Mouse (Mus musculus) ES-Bruce4 (cell line): ENCODE results near the gene Pkp4.

Experiments used
- CTCF ChIP-seq: IDR thresholded peaks from one replicate; pipeline ENCODE4 v1.8.1; 2011; ENCODE audit warnings: low read depth, low read length
- POLR2A ChIP-seq: IDR thresholded peaks from one replicate; pipeline ENCODE4 v1.8.1; 2011; ENCODE audit warnings: low read length; ENCODE audit not compliant: insufficient read depth

GRCm38 (mm10) chr2:59344699-59345098 is 184.0 kb downstream of the Pkp4 start:
- no peak for TF ChIP-seq POLR2A
- TF ChIP-seq CTCF: no peak
